Mouse (Mus musculus): ENCODE results near the gene Olfr1425. TPM values are rescaled to one million over a fixed set of nuclear protein-coding genes. Genes with fewer than 3 reads are reported as not detected.

The Olfr1425 gene
- polyA plus RNA-seq, 1 experiment from 2014 or later: not detected

DNA sequence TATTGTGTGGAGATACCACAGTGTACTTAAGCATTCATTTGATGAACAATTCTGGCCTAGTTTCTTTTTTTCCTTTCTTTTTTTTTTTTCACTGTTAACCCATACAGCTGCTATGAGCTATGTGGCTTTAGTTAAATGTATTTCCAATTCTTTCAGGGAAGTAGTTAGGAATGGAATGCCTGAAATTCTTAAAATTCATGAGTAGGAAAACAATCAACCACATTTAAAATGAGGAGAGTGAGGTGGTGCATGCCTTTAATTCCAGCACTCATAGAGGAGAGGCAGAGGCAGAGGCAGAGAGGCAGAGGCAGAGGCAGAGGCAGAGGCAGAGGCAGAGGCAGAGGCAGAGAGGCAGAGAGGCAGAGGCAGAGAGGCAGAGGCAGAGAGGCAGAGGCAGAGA is 39.8 kb downstream of the Olfr1425 start:
- no peak overlapping the region for H3K27ac ChIP-seq
- no peak overlapping the region for H3K4me3 ChIP-seq (replicated peaks)

DNA sequence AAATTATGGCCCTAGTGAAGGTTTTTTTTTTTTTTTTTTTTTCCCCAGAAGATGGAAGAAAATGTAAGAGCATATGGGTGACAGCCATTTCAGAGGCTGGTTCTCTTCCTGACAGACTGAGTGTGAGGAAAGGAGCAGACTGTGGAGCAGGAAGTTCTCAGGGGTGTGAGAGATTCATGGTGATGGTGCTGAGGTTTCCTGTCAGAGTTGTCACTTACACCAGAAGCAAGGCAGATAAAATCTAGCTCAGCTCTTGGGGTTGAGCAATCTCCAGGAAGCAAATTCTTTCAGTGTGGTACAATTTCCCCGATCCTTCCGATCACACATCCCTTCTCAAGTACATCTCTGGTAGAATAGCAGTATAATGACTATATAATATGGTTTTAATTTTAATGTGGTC is 50.9 kb downstream of the Olfr1425 start:
- no peaks in the 10 kb centered on the region for H3K27me3 ChIP-seq
- no peaks in the 10 kb centered on the region for H3K4me1 ChIP-seq
- H3K9ac ChIP-seq: no peak overlapping the region
- no peaks in the 10 kb centered on the region for H3K36me3 ChIP-seq (replicated peaks)
- H3K27ac ChIP-seq: no peak overlapping the region
- no peak overlapping the region for H3K4me3 ChIP-seq (replicated peaks)
- WGBS: 85% methylated on average over 2 of the region's 2 CpGs
- H3K9me3 ChIP-seq: no peaks in the 10 kb centered on the region
- no peak overlapping the region for H3K4me2 ChIP-seq
- no peak for ATAC-seq (ENCODE audit: low FRiP score)

More for the DNA sequence above, 39.8 kb downstream of the Olfr1425 start:
- Histone ChIP-seq H3K4me1 (no peaks in the 10 kb centered on the region), H3K36me3 (replicated peaks) (no peaks in the 10 kb centered on the region), H3K9ac (no peak overlapping the region), H3K9me3 (no peaks in the 10 kb centered on the region), H3K27me3 (no peaks in the 10 kb centered on the region), H3K4me2 (no peak overlapping the region)
- no peak for ATAC-seq (ENCODE audit: low FRiP score)

DNA sequence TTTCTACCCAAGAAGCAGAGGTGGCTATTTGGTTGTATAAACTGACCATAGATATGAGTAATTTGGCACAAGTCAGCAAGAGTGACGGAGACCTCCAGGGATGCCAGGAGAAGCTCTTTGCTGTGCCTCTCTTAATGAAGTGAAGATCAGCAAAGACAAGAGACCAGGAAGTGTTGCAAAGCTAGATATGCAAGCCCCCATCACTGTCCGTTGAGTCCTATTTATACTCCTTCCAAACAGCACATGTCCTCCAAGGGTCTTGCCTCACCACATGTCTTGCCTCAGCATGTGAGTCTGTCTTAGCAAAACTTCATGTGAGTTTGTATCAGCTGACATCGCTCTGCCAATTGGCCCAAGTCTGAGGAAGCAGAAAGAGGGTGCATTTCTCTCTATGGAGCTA is 52.2 kb downstream of the Olfr1425 start:
- H3K4me3 ChIP-seq (replicated peaks): no peak overlapping the region
- H3K36me3 ChIP-seq (replicated peaks): no peaks in the 10 kb centered on the region
- WGBS: 87% methylated on average over 3 of the region's 3 CpGs
- H3K27me3 ChIP-seq: no peaks in the 10 kb centered on the region
- no peak for ATAC-seq (ENCODE audit: low FRiP score)
- no peak overlapping the region for H3K27ac ChIP-seq
- H3K9me3 ChIP-seq: no peaks in the 10 kb centered on the region
- H3K9ac ChIP-seq: no peak overlapping the region
- no peak overlapping the region for H3K4me2 ChIP-seq
- no peaks in the 10 kb centered on the region for H3K4me1 ChIP-seq

DNA sequence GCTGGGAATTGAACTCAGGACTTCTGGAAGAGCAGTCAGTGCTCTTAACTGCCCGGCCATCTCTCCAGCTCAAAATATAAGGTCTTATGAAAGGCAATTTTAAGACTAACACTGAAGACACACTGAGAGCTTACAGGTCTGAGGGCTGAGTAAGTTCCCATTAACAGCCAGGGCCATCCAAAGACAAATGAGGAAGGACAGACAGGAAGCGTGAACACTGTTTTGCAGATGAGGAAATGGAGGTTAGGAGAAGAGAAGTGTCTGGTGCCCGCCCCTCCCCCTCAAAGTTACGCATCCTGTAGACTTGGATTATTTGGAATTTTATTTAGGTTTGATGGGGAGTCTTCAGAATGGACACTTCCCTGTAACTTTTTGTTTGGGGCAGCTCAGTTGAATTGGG is 53.4 kb downstream of the Olfr1425 start:
- H3K27me3 ChIP-seq: no peaks in the 10 kb centered on the region
- no peak for ATAC-seq (ENCODE audit: low FRiP score)
- H3K9ac ChIP-seq: no peak overlapping the region
- no peak overlapping the region for H3K4me3 ChIP-seq (replicated peaks)
- no peaks in the 10 kb centered on the region for H3K36me3 ChIP-seq (replicated peaks)
- no peaks in the 10 kb centered on the region for H3K9me3 ChIP-seq
- WGBS: 85% methylated on average over 4 of the region's 4 CpGs
- no peak overlapping the region for H3K27ac ChIP-seq
- no peak overlapping the region for H3K4me2 ChIP-seq
- H3K4me1 ChIP-seq: 0 out of 2 replicates have a peak, but pooled peaks cover 2% of the 10 kb centered on the region

Other genes starting within 250 kb of the Olfr1425 start
- not detected in 2 replicates for gene Olfr1417, start 238.5 kb downstream of the Olfr1425 start, polyA plus RNA-seq (2016; fragmentation: Nextera tagmentation; extraction: Ambion mirVana)
- gene Olfr1418, start 216.7 kb downstream of the Olfr1425 start, polyA plus RNA-seq (2016; fragmentation: Nextera tagmentation; extraction: Ambion mirVana): not detected in 2 replicates
- not detected in 2 replicates for gene Olfr1419, start 202.6 kb downstream of the Olfr1425 start, polyA plus RNA-seq (2016; fragmentation: Nextera tagmentation; extraction: Ambion mirVana)
- gene Olfr1420, start 191.2 kb downstream of the Olfr1425 start, polyA plus RNA-seq (2016; fragmentation: Nextera tagmentation; extraction: Ambion mirVana): 0.06 TPM in 1 of 2 replicates, not detected in the other
- gene Patl1, start 165.3 kb downstream of the Olfr1425 start, polyA plus RNA-seq (2016; fragmentation: Nextera tagmentation; extraction: Ambion mirVana): 23.4 and 26.8 TPM in 2 replicates
- 5.8 and 6.3 TPM in 2 replicates for gene Osbp, start 111.8 kb downstream of the Olfr1425 start, polyA plus RNA-seq (2016; fragmentation: Nextera tagmentation; extraction: Ambion mirVana)
- 0.04 TPM in 1 of 2 replicates, not detected in the other for gene Olfr1423, start 36.4 kb downstream of the Olfr1425 start, polyA plus RNA-seq (2016; fragmentation: Nextera tagmentation; extraction: Ambion mirVana)
- not detected in 2 replicates for gene Olfr1424, start 15.0 kb downstream of the Olfr1425 start, polyA plus RNA-seq (2016; fragmentation: Nextera tagmentation; extraction: Ambion mirVana)
- gene Olfr1426, start 14.3 kb upstream of the Olfr1425 start, polyA plus RNA-seq (2016; fragmentation: Nextera tagmentation; extraction: Ambion mirVana): not detected in 2 replicates
- not detected in 2 replicates for gene Olfr1427, start 25.6 kb upstream of the Olfr1425 start, polyA plus RNA-seq (2016; fragmentation: Nextera tagmentation; extraction: Ambion mirVana)
- not detected in 2 replicates for gene Olfr1428, start 38.2 kb upstream of the Olfr1425 start, polyA plus RNA-seq (2016; fragmentation: Nextera tagmentation; extraction: Ambion mirVana)
- not detected in 2 replicates for gene Olfr76, start 45.5 kb upstream of the Olfr1425 start, polyA plus RNA-seq (2016; fragmentation: Nextera tagmentation; extraction: Ambion mirVana)
- not detected in 2 replicates for gene Olfr1555-ps1, start 92.4 kb upstream of the Olfr1425 start, polyA plus RNA-seq (2016; fragmentation: Nextera tagmentation; extraction: Ambion mirVana)
- gene Olfr1431, start 122.9 kb upstream of the Olfr1425 start, polyA plus RNA-seq (2016; fragmentation: Nextera tagmentation; extraction: Ambion mirVana): not detected in 2 replicates
- gene Olfr1432, start 154.9 kb upstream of the Olfr1425 start, polyA plus RNA-seq (2016; fragmentation: Nextera tagmentation; extraction: Ambion mirVana): not detected in 2 replicates
- gene Olfr262, start 163.9 kb upstream of the Olfr1425 start, polyA plus RNA-seq (2016; fragmentation: Nextera tagmentation; extraction: Ambion mirVana): not detected in 2 replicates
- not detected in 2 replicates for gene Olfr235, start 183.3 kb upstream of the Olfr1425 start, polyA plus RNA-seq (2016; fragmentation: Nextera tagmentation; extraction: Ambion mirVana)
- gene Olfr1434, start 202.1 kb upstream of the Olfr1425 start, polyA plus RNA-seq (2016; fragmentation: Nextera tagmentation; extraction: Ambion mirVana): not detected in 2 replicates
- gene Olfr1436, start 221.4 kb upstream of the Olfr1425 start, polyA plus RNA-seq (2016; fragmentation: Nextera tagmentation; extraction: Ambion mirVana): not detected in 2 replicates
- not detected in 2 replicates for gene Olfr1437, start 247.4 kb upstream of the Olfr1425 start, polyA plus RNA-seq (2016; fragmentation: Nextera tagmentation; extraction: Ambion mirVana)

Data from forebrain, embryonic 12.5 days (tissue).